Mouse (Mus musculus) myocyte (in vitro differentiated cells): ENCODE measurements at regions not wholly inside any gene's neighbourhood (a gene's known extent, or its start where the extent isn't known, plus 50 kb on each side); places are given as distances from the start of the nearest gene placed in this dataset.

Experiments used
- MAX ChIP-seq: IDR thresholded peaks from one replicate; pipeline ENCODE4 v1.6.1; 2011; ENCODE audit warnings: low read depth, mild to moderate bottlenecking, control low read depth
- MYOD1 ChIP-seq, 3 experiments: IDR thresholded peaks; one replicate each; pipeline ENCODE4 v1.6.1; 2011; ENCODE audit warnings: control low read depth in 2 of 3, low read depth in 2 of 3, mild to moderate bottlenecking in 2 of 3, moderate library complexity in 1 of 3; ENCODE audit not compliant: insufficient read length in 2 of 3, control insufficient read depth in 1 of 3
- POLR2A ChIP-seq: IDR thresholded peaks from one replicate; pipeline ENCODE4 v1.6.1; 2011; ENCODE audit warnings: low read depth, mild to moderate bottlenecking, control low read depth, moderate library complexity; ENCODE audit not compliant: insufficient read length
- TCF12 ChIP-seq: IDR thresholded peaks from one replicate; pipeline ENCODE4 v1.6.1; 2011; ENCODE audit warnings: mild to moderate bottlenecking, control low read depth; ENCODE audit not compliant: poor library complexity, insufficient read depth, severe bottlenecking
- USF1 ChIP-seq: IDR thresholded peaks from one replicate; pipeline ENCODE4 v1.6.1; 2011; ENCODE audit warnings: low read depth, mild to moderate bottlenecking, control low read depth, moderate library complexity

DNA sequence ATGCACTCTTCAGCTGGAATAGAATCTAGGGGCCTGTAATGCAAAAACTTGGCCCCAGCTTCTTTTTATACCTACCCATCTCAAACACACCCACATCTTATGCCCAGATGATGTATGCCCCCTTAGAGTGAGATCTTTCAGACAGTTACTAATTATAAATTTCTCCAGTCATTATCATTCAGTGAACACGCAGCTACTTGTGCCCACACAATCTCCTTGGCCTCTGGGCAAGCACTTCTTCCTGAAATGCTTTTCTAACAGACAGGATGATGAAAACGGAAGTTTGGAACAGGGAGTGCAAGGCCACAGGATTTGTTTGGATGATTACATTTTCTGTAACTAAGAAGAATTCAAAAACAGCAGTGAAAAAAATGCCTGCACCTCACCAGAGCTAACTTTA, 100.4 kb upstream of the Pdc start:
- TF ChIP-seq POLR2A (no peak), MYOD1 (IDR thresholded peaks at IDR 0.05; ENCODE audit: control insufficient read depth in 1 of 3, insufficient read length in 2 of 3, low read depth in 2 of 3) (no peak), TCF12 (no peak), MAX (no peak), USF1 (no peak)
